Mouse (Mus musculus): ENCODE results near the gene Plekhg5. TPM values are rescaled to one million over a fixed set of nuclear protein-coding genes. Genes with fewer than 3 reads are reported as not detected.

Plekhg5 gene
- polyA plus RNA-seq, 1 experiment = 12.7 TPM

GRCm38 (mm10) chr4:152068166-152068724 is 4.1 kb upstream of the Plekhg5 start:
- 77% methylated on average over 6 of the region's 6 CpGs for WGBS
- no peak for DNase-seq (ENCODE audit: low read depth, low spot score)

DNA sequence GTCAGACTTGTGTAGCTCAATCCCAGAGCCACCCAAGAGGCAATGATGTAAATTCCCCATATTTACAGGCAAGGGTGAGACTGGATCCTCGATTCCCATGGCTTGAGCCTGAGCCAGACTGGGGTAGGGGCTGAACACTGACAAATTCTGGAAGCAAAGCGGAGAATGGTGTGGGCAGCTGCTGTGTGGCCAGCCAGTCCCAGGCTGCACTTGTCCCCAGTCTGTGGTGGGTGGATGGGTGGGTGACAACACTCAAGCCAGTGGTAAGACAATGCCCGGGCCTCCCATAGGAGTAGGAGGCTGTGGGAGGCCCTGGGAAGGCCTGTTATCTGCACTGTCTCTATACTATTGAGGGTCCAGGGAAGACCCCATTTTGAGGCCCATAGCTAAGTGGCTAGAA is 3.1 kb upstream of the Plekhg5 start:
- DNase-seq (ENCODE audit: low read depth, low spot score) = no peak
- WGBS = 86% methylated on average over 3 of the region's 3 CpGs

DNA sequence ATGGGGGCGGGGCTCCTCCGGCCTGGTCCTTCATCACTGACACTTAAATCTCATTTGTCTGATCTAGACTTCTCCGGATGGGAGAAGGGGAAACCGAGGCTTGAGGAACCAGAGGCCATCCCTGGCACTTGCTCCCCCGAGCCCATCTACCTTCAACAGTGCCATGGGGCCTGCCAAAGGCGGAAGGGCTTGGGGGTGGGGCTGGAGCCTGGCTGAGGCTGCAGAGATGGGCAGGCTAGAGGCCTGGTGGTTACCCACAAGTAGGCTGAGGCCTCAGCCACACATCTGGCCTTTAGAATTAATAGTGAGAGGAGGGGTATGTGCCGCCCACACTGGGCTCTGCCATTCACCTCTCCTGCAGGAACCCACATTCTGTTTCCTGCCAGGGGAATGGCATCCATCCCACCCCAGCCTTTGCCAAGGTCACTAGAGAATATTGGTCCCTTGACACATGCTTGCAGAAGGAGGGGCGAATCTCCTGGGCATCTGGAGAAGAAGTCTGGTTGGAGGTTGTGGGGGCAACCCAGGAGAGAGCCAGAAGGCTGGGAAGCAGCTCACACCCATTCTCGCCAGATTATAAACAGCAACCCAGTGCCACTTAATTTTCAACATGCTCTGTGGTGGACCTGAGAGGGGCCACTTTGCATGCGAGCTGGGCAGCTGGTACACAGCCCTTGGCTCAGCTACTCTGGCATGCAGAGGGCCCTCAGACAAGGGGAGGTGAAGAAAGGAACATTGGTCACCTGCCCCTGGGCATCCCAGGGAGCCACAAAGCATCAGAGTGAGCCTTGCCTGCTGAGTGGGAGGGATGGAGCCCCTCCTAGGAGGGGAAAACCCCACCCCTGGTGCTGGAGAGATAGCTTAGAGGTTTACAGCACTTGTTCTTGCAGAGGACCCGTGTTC is 1.6 kb upstream of the Plekhg5 start:
- DNase-seq (ENCODE audit: low read depth, low spot score) = no peak
- WGBS = 75% methylated on average over 11 of the region's 11 CpGs

DNA sequence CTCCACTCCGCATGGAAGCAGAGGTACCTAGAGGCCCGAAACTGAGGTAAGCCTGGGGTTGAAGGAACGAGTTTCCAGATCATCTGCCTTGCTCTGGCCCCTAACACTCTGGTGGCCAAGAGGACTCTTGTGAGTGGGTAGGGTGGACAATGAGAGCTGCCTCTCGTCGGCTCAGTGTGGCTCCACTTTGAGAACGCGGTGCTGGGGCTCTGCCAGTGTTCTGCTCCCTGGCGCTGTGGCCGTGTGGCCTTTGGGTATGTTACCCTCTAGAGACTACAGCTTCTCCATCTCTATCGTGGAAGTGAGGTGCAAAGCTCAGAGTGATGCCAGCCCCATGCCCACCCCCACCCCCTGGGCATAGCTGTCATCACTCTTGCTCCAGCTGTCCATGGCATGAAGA is 357 bp downstream of the Plekhg5 start:
- DNase-seq (ENCODE audit: low read depth, low spot score) = no peak
- 55% methylated on average over 10 of the region's 10 CpGs for WGBS

DNA sequence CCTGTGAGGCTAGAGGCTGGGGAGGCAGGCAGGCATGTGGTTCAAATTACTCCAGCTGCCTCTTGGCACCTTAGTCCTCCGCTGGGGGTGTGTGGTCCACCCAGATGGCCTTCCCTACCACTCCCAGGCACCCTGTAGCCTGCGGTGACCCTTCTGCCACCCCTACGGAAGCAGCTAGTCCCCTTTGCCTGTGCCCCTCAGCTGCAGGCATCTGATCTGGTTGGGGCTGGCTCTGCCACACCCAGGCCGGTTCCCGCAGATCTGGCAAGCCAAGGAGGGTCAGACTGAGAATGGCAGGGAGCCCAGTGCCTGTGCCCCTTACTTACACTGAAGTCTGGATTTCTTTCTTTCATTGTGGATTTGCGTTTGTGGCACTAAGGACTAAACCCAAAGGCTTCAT is 1.4 kb downstream of the Plekhg5 start:
- no peak for DNase-seq (ENCODE audit: low read depth, low spot score)
- 71% methylated on average over 6 of the region's 6 CpGs for WGBS

DNA sequence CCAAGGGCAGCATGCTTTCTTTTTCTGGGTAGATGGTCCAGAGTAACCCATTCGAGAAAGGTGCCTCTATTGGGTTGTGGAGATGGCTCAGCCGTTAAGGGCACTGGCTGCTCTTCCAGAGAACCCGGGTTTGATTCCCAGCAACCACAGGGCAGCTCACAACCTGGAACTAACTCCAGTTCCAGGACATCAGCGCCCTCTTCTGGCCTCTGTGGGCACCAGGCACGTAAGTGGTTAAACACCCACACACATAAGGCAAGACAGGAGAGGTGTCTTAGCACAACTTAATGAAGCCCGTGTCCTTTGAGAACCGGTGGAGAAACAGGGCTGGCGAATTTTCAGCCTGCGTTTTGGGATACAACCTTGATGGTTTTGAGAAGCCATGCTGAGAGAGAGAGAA is 2.2 kb downstream of the Plekhg5 start:
- no peak for DNase-seq (ENCODE audit: low read depth, low spot score)
- 86% methylated on average over 9 of the region's 9 CpGs for WGBS

- WGBS = 88% methylated on average over 9 of the region's 9 CpGs
- DNase-seq (ENCODE audit: low read depth, low spot score) = no peak
These were observed 4.9 kb downstream of the Plekhg5 start for GRCm38 (mm10) chr4:152077191-152077590.

GRCm38 (mm10) chr4:152078105-152078530 is 5.8 kb downstream of the Plekhg5 start:
- DNase-seq (ENCODE audit: low read depth, low spot score) = no peak
- WGBS = 85% methylated on average over 10 of the region's 10 CpGs

- 86% methylated on average over 3 of the region's 3 CpGs for WGBS
- no peak for DNase-seq (ENCODE audit: low read depth, low spot score)
These were observed 7.0 kb downstream of the Plekhg5 start for GRCm38 (mm10) chr4:152079261-152079660.

DNA sequence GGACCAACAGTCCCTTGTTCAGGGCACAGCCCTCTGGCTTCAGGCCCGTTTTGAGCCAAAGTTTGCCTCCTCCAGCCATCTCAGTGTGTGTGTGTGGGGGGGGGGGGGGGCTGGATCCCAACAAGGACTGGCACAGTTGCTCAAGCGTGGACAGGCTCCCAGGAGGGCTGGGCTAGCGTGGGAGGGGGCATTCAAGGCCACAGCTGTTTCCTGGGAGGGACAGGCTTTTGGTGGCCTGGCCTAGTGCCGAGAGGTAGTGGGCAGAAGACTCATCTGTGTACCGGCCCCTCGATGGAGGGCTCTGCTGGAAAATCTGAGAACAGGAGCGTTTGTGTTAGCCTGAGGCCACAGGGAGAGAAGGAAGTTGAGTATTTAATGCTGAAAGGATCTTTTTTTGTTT is 7.6 kb downstream of the Plekhg5 start:
- WGBS = 53% methylated on average over 7 of the region's 7 CpGs
- DNase-seq (ENCODE audit: low read depth, low spot score) = no peak

DNA sequence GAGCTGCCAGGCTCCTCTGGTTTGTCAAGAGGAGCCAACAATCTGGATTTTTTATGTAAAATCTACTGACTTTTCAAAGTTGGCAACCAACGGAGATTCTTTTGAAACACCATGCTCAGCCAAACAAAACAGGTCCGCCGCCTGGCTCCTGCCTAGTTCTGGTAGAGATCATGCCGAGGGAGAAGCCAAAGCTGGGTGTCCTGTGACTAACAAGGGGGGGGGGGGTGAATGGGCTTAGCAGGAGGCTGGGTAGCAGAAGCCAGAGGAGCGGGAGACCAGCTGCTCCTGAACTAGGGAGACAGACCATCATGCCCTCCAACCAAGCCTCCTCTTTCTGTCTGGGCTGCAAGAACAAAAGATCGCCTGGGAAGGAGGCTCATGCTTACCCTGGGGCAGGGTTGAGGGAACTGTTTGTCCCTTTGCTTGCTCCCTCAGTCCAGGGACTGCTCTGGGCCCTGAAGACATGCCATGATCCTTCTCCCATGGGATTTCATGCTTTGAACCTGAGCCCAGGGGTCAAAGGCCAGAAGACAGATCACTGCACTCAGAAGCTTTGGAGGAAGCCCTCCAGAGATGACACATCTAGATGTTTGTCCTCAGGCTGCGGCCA is 11.4 kb downstream of the Plekhg5 start:
- WGBS = 77% methylated on average over 7 of the region's 7 CpGs
- no peak for DNase-seq (ENCODE audit: low read depth, low spot score)

GRCm38 (mm10) chr4:152084616-152085015 is 12.3 kb downstream of the Plekhg5 start:
- WGBS = 81% methylated on average over 7 of the region's 7 CpGs
- no peak for DNase-seq (ENCODE audit: low read depth, low spot score)

DNA sequence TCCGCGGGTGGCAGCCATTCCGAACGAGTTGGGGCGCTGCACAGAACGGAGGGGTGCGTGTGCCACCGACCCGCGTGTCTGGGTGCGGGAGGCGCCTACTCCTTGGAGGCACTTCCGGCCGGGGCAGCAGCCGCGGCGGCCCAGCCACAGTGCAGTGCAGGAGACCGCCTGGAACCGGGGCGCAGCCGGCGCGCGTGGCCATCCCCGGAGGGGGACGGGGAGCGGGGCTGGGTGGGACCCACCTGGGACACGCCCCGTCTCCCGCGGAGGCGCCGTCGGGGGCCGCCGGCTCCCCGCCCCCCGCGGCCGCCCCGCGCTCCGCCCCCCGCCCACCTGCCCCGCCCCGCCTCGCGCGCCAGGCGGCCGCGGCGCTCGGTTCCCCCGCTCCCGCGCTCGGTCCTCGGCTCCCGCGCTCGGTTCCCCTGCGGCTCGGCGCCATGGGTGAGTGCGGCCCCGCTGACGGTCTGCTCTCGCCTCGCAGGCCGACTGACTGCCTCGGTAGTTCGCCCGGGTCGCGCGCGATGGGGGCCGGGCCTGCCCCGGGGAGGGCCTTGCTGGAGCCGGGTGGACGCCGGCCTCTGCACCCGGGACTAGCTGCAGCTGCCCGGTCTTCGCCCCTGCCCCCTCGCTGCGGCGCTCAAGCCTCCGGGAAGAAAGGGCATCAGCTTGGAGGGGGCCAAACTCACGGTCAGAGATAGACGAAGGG is 14.4 kb downstream of the Plekhg5 start:
- WGBS = under 1% methylated on average over 71 of the region's 92 CpGs
- DNase-seq (ENCODE audit: low read depth, low spot score) = no peak

DNA sequence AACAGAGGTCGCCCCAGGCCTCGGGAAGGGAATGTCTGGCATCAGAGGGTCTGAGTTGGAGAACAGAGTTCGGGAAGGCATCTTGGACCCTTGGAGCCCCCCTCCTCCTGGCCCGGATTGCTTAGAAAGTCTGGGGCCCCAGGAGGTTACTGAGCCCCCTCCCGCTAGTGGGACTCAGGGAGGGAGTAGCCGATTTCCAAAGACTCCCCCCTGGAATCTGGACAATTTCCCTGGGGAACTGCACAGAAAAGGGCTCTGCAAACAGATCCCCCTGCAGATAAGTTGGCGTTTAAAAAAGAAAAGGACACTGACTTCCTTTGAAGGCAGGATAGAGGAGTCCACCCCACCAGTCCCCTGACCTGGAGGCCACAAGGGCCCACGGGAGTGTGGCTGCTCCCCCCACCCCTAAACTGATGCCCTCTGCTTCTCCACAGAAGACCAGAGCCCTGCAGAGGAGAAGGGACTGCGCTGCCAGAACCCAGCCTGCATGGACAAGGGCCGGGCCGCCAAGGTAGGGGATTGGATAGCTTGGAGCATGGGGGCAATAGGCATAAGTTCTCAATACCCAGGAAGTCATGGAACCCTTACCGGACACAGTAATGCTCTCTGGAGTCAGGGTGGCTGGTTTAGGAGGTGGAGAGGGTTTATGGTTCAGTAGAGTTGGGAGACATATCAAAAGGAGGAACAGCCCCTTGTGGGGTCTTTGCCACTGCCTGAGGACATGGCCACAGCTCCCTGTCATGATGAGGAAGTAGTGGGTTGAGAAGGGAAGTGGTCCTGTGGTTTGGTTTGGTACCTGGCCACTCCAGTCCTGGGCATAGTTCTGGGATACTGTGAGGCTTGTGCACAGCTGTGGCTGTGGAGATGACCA is 15.1 kb downstream of the Plekhg5 start:
- 21% methylated on average over 12 of the region's 12 CpGs for WGBS
- no peak for DNase-seq (ENCODE audit: low read depth, low spot score)

- WGBS = 45% methylated on average over 4 of the region's 4 CpGs
- no peak for DNase-seq (ENCODE audit: low read depth, low spot score)
These were observed 15.8 kb downstream of the Plekhg5 start for GRCm38 (mm10) chr4:152088133-152088532.

DNA sequence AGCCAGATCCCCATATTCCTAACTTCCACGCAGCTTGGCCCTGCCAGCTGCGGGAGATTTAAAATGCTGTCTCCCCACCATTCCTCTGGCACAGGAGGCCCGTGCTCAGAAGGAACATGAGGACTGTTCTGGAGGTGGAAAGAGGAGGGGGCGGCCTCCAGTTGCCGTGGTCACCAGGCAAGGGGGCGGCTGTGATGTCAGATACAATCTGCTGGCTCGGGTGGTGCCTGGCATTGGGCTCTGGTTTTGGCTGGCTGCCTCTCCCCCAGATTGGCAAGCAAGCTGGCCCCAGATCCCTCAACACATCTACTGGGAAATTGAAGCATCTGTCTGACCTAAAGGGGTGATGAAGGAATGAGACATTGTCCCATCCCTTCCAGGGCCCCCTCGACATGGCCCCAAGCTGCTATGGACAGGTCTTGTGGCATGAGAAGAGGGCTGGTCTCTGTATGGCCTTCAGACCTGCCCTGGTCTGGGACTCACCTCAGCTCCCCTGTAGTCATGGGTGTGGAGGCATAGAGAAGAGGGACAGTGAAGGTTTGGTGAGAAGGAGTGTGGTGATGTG is 16.3 kb downstream of the Plekhg5 start:
- WGBS = 81% methylated on average over 8 of the region's 8 CpGs

DNA sequence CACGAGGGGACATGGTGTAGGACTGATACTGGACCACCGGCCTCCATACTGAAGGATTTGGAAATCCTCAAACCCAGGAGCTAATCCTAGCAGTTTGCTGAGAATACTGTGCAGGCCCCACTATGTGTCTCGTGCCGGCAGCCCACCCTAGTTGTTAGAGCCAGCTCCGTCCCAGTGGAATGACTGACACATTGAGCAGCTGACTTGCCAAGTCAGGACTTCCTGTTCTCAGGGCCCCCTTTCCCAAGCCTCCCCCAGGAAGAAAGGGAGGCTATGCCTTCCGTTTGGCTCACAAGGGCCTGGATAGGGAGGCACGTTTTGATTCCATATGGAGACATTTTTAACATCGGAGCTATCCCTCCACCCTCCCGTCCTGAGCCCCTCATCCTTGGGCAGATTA is 17.9 kb downstream of the Plekhg5 start:
- WGBS = 86% methylated on average over 9 of the region's 9 CpGs
- DNase-seq (ENCODE audit: low read depth, low spot score) = no peak

More for the DNA sequence above, 16.3 kb downstream of the Plekhg5 start:
- DNase-seq (ENCODE audit: low read depth, low spot score) = no peak

DNA sequence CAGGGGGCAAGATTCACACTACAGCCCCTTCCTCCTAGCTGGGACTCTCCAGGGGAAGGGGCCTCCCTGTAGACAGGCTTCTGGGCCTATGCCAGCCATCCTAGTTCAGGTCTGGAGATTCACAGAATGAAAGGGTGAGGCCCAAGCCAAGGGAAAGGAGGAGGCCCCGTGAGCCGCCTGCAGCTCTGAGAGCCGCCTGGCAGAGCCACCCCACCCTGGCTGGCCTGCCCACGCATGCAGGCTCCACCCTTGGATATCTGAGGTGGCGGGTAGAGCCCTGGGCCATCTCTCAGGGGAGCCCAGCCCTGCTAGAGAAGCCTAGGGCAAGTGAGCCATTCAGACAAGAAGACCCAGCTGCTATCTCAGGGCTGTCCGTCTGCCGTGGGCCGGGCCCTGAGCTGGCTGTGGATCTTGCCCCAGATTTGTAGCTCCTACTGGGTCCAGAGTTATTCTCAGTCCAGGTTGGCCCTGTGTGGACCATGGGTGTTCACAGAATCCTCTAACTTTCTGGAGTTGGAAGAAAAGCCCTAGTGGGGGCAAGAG is 20.5 kb downstream of the Plekhg5 start:
- 55% methylated on average over 8 of the region's 8 CpGs for WGBS
- DNase-seq (ENCODE audit: low read depth, low spot score) = no peak

GRCm38 (mm10) chr4:152094233-152094632 is 21.9 kb downstream of the Plekhg5 start:
- WGBS = 88% methylated on average over 12 of the region's 12 CpGs
- no peak for DNase-seq (ENCODE audit: low read depth, low spot score)
